Mouse (Mus musculus) erythroblast, embryonic 14.5 days (primary cell): Measurements from ENCODE around the gene Alg12. TPM values are rescaled to one million over a fixed set of nuclear protein-coding genes. Genes with fewer than 3 reads are reported as not detected.

Experiments
- H3K27me3 ChIP-seq: 2 replicates; pipeline ENCODE4 v1.6.1; 2012; ENCODE audit warnings: inconsistent platforms; ENCODE audit not compliant: control insufficient read depth
- H3K36me3 ChIP-seq: 2 replicates; pipeline ENCODE4 v1.6.1; 2012; ENCODE audit warnings: mild to moderate bottlenecking, inconsistent platforms; ENCODE audit not compliant: control insufficient read depth
- H3K4me1 ChIP-seq: 2 replicates; pipeline ENCODE4 v1.6.1; 2012; ENCODE audit warnings: inconsistent platforms; ENCODE audit not compliant: control insufficient read depth
- H3K4me3 ChIP-seq: replicated peaks from 2 replicates; pipeline ENCODE3; 2012; ENCODE audit warnings: moderate library complexity, mild to moderate bottlenecking, inconsistent platforms
- H3K9me3 ChIP-seq: 2 replicates; pipeline ENCODE4 v1.6.1; 2012; ENCODE audit warnings: low read length, inconsistent platforms, mixed read lengths; ENCODE audit not compliant: control insufficient read depth
- GATA1 ChIP-seq: IDR thresholded peaks from 2 replicates; pipeline ENCODE4 v1.6.1; 2012; ENCODE audit warnings: low read length, inconsistent platforms, mixed read lengths
- TAL1 ChIP-seq: IDR thresholded peaks from 3 replicates; pipeline ENCODE4 v1.6.1; 2012; ENCODE audit warnings: low read length, inconsistent platforms, mixed read lengths
- polyA plus RNA-seq: library from polyadenylated mRNA; stranded (reverse); fragments of >175 nt; gene quantifications from 2 replicates; pipeline ENCODE4 v1.2.3, GENCODE M21; 2012

Alg12 gene
- polyA plus RNA-seq, 1 experiment: 0.16 TPM

DNA sequence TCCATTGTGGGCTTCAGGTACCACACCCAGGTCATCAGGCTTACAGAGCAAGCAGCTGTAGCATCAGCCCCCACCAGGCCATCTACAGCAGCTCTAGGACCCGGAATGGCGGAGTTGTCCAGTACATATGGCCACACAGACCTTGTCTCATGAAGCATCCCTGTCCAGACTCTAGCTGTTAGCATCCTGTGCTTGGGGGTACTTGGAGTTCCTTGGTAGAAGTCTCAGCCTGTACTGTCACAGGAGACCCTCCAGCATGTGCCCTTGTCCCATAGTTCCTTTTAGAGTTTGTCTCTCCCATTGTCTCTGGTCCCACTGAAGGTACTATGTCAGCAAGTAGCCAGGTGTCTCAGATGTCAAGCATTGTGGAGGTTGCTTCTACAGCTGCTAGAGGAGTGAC is 30.5 kb upstream of the Alg12 start:
- TF ChIP-seq GATA1: no peak
- TF ChIP-seq TAL1: no peak
- Histone ChIP-seq H3K4me1 (no peaks in the 10 kb centered on the region; the same call in 1 of the 2 replicates), H3K4me3 (no peak overlapping the region), H3K36me3 (no peaks in the 10 kb centered on the region), H3K9me3 (no peaks in the 10 kb centered on the region), H3K27me3 (no peaks in the 10 kb centered on the region)

- no peaks in the 10 kb centered on the region; the same call in 1 of the 2 replicates for H3K4me1 ChIP-seq
- H3K27me3 ChIP-seq: no peaks in the 10 kb centered on the region
- TF ChIP-seq GATA1 (no peak), TAL1 (no peak)
Measured at GRCm38 (mm10) chr15:88848661-88849060, 29.5 kb upstream of the Alg12 start.

GRCm38 (mm10) chr15:88844966-88845365 is 25.8 kb upstream of the Alg12 start:
- H3K36me3 ChIP-seq: no peaks in the 10 kb centered on the region
- 0 out of 2 replicates have a peak, but pooled peaks cover 2% of the 10 kb centered on the region for H3K27me3 ChIP-seq
- TF ChIP-seq GATA1: no peak
- TF ChIP-seq TAL1: no peak
- H3K4me3 ChIP-seq: no peak overlapping the region
- H3K4me1 ChIP-seq: no peaks in the 10 kb centered on the region
- no peaks in the 10 kb centered on the region for H3K9me3 ChIP-seq

More at GRCm38 (mm10) chr15:88848661-88849060, 29.5 kb upstream of the Alg12 start:
- H3K4me3 ChIP-seq: no peak overlapping the region
- H3K36me3 ChIP-seq: no peaks in the 10 kb centered on the region
- H3K9me3 ChIP-seq: no peaks in the 10 kb centered on the region

DNA sequence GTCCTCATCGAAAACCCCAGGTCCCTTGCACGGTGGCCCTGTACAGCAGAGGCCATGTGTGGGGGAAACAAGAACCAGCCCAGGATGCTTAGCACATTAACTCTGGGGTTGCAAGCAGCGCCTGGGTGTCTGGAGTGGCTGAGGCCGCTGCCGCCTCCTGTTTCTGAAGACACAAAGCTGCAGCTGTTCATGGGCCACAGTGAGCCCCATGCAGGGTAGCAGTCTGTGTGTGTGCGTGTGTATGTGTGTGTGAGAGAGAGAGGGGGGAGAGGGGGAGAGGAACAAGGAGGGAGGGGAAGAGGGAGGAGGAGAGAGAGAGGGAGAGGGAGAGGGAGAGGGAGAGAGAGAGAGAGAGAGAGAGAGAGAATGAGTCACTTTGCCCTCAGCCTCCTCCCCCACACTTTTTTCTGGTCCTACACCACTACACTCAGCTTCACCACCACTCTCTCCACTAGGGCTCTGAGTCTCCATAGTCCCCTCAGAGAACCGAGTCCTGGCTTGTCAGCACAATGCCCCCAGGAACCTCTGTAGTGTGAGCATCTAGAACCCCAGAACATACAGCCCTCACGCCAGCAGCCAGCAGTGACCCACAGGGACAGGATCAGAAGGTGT is 24.5 kb upstream of the Alg12 start:
- no peak for TF ChIP-seq TAL1
- TF ChIP-seq GATA1: no peak
- Histone ChIP-seq H3K9me3 (no peaks in the 10 kb centered on the region), H3K27me3 (peaks cover 11% of the 10 kb centered on the region), H3K36me3 (no peaks in the 10 kb centered on the region), H3K4me3 (no peak overlapping the region), H3K4me1 (no peaks in the 10 kb centered on the region)

- peaks cover 3% of the 10 kb centered on the region for H3K4me1 ChIP-seq
- TF ChIP-seq GATA1 (no peak), TAL1 (no peak)
Measured at GRCm38 (mm10) chr15:88842300-88842673, 23.2 kb upstream of the Alg12 start.

DNA sequence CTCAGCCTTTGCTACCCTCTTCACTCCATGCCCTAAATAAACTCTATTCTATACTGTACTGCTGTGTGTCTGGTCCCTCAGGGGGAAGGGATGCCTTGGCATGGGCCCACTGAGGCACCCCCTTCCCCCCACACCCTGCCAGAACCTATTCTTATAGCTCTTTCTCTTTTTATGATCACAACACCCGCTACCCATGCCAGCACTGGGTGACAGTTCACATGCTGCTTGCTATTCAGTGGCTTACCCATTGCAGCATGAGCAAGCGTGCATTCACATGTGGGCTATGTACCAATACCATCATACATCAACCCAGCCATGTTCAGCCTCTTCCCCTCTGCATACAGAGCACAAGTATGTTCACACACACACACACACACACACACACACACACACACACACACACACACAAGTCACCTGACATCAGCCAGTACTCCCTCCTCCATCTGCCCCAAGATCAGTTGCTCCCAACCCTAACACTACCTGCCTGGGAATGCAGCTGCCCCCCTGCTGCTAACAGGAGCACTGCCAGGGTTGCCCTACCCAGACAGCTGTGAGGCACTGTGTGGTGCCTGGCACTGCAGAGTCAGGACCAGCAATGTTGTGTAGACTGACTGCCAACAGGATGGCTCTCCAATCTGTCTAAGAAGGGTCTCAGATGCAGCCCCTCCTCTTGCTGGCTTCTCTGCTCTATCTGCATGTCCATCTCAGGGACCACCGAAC is 22.6 kb upstream of the Alg12 start:
- no peak for TF ChIP-seq GATA1
- no peak for TF ChIP-seq TAL1
- Histone ChIP-seq H3K4me1 (peaks cover 6% of the 10 kb centered on the region), H3K27me3 (peaks cover 25% of the 10 kb centered on the region), H3K36me3 (no peaks in the 10 kb centered on the region), H3K9me3 (no peaks in the 10 kb centered on the region), H3K4me3 (no peak overlapping the region)

More at GRCm38 (mm10) chr15:88842300-88842673, 23.2 kb upstream of the Alg12 start:
- H3K9me3 ChIP-seq: no peaks in the 10 kb centered on the region
- H3K4me3 ChIP-seq: no peak overlapping the region
- no peaks in the 10 kb centered on the region for H3K36me3 ChIP-seq
- H3K27me3 ChIP-seq: peaks cover 21% of the 10 kb centered on the region

GRCm38 (mm10) chr15:88841160-88841559 is 22.0 kb upstream of the Alg12 start:
- H3K9me3 ChIP-seq: no peaks in the 10 kb centered on the region
- no peak overlapping the region for H3K4me3 ChIP-seq
- no peak for TF ChIP-seq TAL1
- TF ChIP-seq GATA1: no peak
- H3K4me1 ChIP-seq: peaks cover 8% of the 10 kb centered on the region
- H3K36me3 ChIP-seq: no peaks in the 10 kb centered on the region
- peaks cover 29% of the 10 kb centered on the region for H3K27me3 ChIP-seq

GRCm38 (mm10) chr15:88840126-88840525 is 21.0 kb upstream of the Alg12 start:
- Histone ChIP-seq H3K4me3 (no peak overlapping the region), H3K27me3 (peaks cover 29% of the 10 kb centered on the region), H3K36me3 (no peaks in the 10 kb centered on the region), H3K4me1 (peaks cover 8% of the 10 kb centered on the region), H3K9me3 (no peaks in the 10 kb centered on the region)
- TF ChIP-seq TAL1 (no peak), GATA1 (no peak)

GRCm38 (mm10) chr15:88839271-88839670 is 20.2 kb upstream of the Alg12 start:
- Histone ChIP-seq H3K4me1 (peaks cover 8% of the 10 kb centered on the region), H3K4me3 (no peak overlapping the region), H3K9me3 (no peaks in the 10 kb centered on the region), H3K27me3 (peaks cover 29% of the 10 kb centered on the region), H3K36me3 (no peaks in the 10 kb centered on the region)
- TF ChIP-seq GATA1: no peak
- no peak for TF ChIP-seq TAL1
